Mouse (Mus musculus): ENCODE data around the gene Nkiras1. TPM values are rescaled to one million over a fixed set of nuclear protein-coding genes. Genes with fewer than 3 reads are reported as not detected.

Gene Nkiras1
- polyA plus RNA-seq, 1 experiment: 49.4 TPM

DNA sequence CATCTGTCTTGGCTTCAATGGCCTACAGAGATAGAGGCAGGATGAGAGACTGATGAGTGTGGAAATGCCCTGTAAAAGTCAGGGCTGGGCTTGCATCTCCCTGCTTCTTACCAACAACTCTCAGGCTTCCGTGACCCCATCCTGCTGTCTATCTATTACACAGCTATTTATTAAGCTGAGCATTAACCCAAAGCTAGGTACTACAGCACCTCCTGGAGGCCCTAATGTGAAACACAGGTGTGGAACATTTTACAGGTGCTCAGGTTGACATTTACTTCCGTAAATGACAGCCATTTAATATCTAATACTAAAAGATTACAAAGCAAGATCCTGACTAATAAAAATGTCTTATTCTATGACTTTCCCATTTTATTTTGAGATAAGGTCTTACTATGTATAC, 29.7 kb downstream of the Nkiras1 start:
- no peak overlapping the region for H3K4me3 ChIP-seq (ENCODE audit: insufficient read depth, low read depth, low read length)
- no peak overlapping the region for H3K27ac ChIP-seq (replicated peaks; ENCODE audit: low read depth, low read length)
- peaks cover 2% of the 10 kb centered on the region; the same call in 1 of the 2 replicates for H3K4me1 ChIP-seq (ENCODE audit: control insufficient read depth, insufficient read depth, insufficient read length, low read length)

DNA sequence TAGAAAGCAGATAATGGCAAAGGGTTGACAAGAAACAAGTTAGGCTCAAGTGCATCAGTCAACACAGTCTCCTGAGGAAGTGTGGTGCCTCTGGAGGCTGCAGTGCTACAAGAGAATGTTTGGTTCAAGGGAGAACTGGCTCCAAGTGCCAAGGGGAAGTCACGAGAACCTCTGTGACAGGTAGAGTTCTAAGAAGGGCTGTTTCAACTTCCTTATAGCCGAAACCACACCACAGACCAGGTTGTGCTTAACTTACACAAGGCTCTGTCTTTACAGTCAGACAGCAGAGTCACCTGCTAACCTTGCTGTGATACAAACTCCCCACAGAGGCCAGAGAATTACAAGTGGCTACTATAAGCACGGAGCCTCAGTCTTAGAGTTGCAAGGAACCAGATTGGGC, 30.7 kb downstream of the Nkiras1 start:
- Histone ChIP-seq H3K27ac (replicated peaks; ENCODE audit: low read depth, low read length) (no peak overlapping the region), H3K4me1 (ENCODE audit: control insufficient read depth, insufficient read depth, insufficient read length, low read length) (peaks cover 2% of the 10 kb centered on the region; the same call in 1 of the 2 replicates), H3K4me3 (ENCODE audit: insufficient read depth, low read depth, low read length) (no peak overlapping the region)

DNA sequence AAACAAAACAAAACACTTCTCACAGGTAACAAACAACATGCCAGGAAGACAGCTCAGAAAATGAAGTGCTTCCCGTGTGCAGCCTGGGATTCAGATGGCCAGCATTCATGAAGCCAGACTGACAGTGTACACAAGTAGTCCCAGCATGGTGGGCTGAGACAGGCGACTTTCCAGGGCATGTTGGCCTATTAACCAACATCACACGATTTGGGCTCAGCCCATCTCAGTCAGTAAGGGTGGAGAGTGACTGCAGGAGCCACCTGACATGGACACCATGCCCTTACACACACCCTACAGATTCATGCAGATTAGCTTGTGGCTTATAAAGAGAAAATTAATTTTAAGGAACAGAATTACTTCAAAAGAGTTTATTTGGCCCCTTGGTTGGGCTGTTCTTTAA, 31.8 kb downstream of the Nkiras1 start:
- Histone ChIP-seq H3K4me3 (ENCODE audit: insufficient read depth, low read depth, low read length) (no peak overlapping the region), H3K4me1 (ENCODE audit: control insufficient read depth, insufficient read depth, insufficient read length, low read length) (peaks cover 2% of the 10 kb centered on the region; the same call in 1 of the 2 replicates), H3K27ac (replicated peaks; ENCODE audit: low read depth, low read length) (no peak overlapping the region)

DNA sequence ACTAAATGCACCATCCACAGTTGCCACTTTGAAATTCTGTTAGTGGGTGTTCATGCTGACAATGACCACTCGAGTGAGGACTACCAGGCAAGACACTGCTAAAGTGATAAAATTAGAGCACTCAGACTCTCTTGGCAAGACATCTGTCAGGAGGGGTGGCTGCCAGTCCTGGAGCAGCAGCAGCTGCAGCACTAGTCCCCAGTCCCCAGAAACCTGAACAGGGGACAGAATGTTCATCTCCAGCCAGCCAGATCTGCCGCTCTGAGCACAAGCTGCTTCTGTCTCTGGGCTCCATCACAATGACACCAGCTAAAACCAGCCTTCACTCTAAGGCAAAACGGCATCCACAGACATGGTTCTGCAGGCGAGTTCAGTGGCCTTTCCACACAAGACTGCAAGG, 32.3 kb downstream of the Nkiras1 start:
- Histone ChIP-seq H3K4me3 (ENCODE audit: insufficient read depth, low read depth, low read length) (no peak overlapping the region), H3K27ac (replicated peaks; ENCODE audit: low read depth, low read length) (no peak overlapping the region), H3K4me1 (ENCODE audit: control insufficient read depth, insufficient read depth, insufficient read length, low read length) (peaks cover 2% of the 10 kb centered on the region; the same call in 1 of the 2 replicates)

DNA sequence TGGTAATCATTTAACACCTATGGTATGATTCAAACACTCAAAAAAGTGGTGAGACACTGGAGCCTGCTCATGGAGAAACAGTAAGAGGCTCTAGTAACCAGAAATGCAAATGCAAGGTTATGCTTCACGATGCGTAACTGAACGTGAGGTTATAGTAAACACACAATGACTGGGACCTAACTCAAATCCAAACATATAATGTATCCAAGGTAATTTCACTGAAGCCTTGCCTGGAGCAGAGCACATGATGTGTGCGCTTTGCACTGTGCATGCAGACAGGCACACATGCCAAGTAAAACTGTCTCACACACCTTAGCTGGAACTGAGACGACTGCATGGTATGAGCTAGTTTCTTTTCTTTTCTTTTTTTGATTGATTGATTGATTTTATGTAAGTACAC, 33.2 kb downstream of the Nkiras1 start:
- Histone ChIP-seq H3K4me3 (ENCODE audit: insufficient read depth, low read depth, low read length) (no peak overlapping the region), H3K4me1 (ENCODE audit: control insufficient read depth, insufficient read depth, insufficient read length, low read length) (peaks cover under 1% of the 10 kb centered on the region; the same call in 1 of the 2 replicates), H3K27ac (replicated peaks; ENCODE audit: low read depth, low read length) (no peak overlapping the region)

DNA sequence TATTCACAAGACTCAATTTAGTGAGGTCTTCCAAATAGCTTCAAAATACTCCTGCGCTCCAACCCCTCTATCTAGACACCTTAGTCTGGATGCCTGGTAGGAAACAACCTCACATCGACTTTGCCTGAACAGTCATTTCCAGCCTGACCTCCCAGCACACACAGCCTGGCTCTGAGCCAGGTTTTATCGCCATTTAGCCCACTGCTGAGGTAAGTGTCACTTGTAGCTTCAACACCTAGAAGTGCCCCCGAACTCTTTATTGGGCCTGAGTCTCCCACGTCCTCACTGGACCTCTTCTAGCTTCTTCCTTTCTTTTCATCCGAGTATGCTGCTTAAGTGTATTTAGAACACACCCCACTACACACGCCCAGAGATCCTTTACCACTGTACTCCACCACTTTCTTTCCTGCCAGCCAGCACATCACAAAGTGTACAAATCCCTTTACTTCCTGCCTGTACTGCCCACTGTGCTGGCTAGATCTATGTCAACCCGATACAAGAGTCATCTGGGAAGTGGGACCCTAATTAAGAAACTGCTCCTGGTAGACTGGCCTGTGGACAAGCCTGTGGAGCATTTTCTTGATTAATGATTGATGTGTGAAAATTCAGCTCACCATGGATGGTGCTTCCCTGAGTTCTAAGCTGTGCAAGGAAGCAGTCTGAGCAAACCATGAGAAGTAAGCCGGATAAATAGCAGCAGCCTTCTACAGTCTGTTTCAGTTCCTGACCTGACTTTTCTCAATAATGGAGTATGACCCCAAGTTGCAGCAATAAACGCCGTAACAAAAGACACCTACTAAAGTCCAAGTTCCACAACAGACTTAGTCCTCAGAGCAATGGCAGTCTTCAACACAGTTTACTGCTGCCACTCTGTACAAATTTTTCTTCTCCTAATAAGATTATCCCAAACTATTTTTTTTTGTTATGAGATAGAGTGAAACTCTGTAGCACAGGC, 46.8 kb downstream of the Nkiras1 start:
- Histone ChIP-seq H3K27ac (replicated peaks; ENCODE audit: low read depth, low read length) (no peak overlapping the region), H3K4me3 (ENCODE audit: insufficient read depth, low read depth, low read length) (no peak overlapping the region), H3K4me1 (ENCODE audit: control insufficient read depth, insufficient read depth, insufficient read length, low read length) (no peaks in the 10 kb centered on the region)

DNA sequence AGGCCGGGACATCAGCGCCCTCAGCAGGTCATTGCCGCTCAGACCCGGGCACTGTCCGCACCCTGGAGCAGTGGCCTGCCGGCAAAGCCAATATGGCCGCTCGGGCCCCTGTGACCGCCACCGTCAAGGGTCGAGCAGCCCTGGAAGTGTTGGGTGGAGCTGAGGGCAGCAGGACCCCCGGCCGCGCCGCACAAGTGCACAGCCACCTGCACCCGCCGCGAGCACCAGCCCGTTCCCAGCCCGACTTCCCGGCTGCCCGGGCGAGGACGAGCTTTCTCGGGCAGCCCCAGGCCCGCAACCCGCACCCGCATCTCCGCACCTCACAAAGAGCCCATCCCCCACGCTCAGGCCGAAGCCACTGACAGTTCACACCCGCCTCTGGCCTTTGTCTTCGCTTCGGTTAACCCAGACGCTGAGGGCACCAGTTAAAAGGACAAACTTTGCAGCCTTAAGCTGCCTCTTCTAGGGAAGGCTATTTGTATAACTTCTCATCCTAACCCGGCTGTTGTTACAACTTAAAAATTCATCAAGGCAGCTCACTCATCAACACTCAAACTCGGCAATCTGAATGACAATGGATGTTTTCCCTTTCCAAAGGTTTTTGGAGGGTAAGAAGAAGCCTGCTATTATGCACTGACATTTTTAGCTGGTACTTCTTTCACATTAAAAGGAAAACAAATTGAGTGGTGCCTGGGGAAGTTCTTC, 56.2 kb downstream of the Nkiras1 start:
- Histone ChIP-seq H3K4me1 (ENCODE audit: control insufficient read depth, insufficient read depth, insufficient read length, low read length) (no peaks in the 10 kb centered on the region), H3K4me3 (ENCODE audit: insufficient read depth, low read depth, low read length) (peak overlapping the region; percentile 74), H3K27ac (replicated peaks; ENCODE audit: low read depth, low read length) (no peak overlapping the region)

DNA sequence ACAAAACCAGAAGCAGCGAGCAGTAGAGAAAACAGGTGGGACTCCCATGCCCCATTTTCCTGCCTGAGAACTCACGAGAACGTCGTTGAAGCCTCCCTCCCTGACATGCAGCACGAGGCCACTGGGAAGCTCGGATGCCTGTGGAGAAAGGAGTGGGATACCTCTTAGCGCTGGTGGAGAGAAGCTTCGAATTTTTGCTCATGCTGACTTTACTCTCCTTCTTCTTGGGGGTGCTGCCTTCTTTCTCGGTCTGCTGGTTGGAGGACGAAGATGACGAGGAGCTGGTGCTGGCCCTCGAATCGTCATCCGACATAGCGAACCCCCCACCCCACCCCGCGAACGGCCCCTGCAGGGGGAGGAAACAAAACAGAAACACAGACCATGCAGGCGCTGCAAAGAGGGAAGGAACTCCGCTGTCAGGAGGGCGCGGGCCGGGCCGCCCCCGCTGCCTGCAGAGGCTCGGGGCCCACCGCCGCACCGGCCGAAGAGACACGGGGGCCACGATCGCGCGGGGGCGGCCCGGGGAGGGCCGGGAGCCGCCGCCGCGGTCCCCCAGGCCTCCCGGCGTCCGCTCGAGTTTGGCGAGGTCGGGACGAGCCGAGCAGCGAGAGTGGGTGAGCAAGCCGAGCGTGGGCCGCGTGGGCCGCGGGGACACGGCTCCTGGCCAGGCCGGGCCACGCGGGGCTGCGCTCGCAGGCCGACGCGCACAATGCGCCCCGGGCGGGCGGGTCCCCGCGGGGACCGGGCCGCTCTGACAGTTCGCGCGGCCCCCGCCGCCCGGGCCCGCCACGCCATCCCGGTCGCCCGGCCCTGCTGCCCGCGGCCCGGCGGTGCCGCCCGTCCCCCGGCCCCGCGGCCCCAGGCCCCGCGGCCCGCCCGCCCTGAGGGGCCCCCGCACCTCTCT, 60.1 kb downstream of the Nkiras1 start:
- no peaks in the 10 kb centered on the region for H3K4me1 ChIP-seq (ENCODE audit: control insufficient read depth, insufficient read depth, insufficient read length, low read length)
- H3K4me3 ChIP-seq (ENCODE audit: insufficient read depth, low read depth, low read length): peak overlapping the region; percentile 98
- H3K27ac ChIP-seq (replicated peaks; ENCODE audit: low read depth, low read length): no peak overlapping the region; the same call in 1 of the 2 replicates

DNA sequence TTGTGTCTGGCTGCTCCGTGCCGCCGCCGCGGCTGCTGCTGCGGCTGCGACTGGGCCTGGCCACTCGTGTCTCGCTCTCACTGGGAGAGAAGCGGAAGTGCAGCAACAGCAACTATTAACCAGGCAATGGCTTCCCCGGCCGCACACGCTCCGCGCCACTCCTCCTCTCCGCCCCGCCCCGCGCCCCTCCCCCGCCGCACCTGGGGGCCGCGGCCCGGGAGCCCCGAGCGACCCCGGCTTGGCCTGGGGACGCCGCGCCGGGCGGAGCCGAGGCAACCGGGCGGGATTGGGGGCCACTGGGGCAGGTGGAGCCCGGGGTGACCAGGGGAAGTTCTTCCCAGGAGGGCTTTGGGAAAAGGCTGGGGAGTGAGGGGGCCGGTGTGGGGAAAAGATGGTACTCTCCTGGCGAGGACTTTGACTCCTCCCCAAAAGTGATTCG, 60.8 kb downstream of the Nkiras1 start, which contains the start of gene Ube2e1:
Ube2e1 (minus strand) TSS at position 167 of the 439 bp plus-strand sequence.
- no peaks in the 10 kb centered on the region for H3K4me1 ChIP-seq (ENCODE audit: control insufficient read depth, insufficient read depth, insufficient read length, low read length)
- H3K4me3 ChIP-seq (ENCODE audit: insufficient read depth, low read depth, low read length): peak within 1 kb of the TSS; percentile 98
- no peak within 1 kb of the TSS; the same call in 1 of the 2 replicates for H3K27ac ChIP-seq (replicated peaks; ENCODE audit: low read depth, low read length)

Other genes with a start within 250 kb of the Nkiras1 start
- 23.8 and 30.8 TPM in 2 replicates for gene Nr1d2, start 32.0 kb upstream of the Nkiras1 start, polyA plus RNA-seq (2012; ENCODE audit: insufficient read depth, insufficient read length, missing spikeins)
- 276 and 397 TPM in 2 replicates for gene Rpl15, start 255 bp downstream of the Nkiras1 start, polyA plus RNA-seq (2012; ENCODE audit: insufficient read depth, insufficient read length, missing spikeins)
- gene Ube2e1, start 60.7 kb downstream of the Nkiras1 start, polyA plus RNA-seq (2012; ENCODE audit: insufficient read depth, insufficient read length, missing spikeins): 69.1 and 84.2 TPM in 2 replicates